Mouse (Mus musculus): Measurements from ENCODE around the gene Etv4. TPM values are rescaled to one million over a fixed set of nuclear protein-coding genes. Genes with fewer than 3 reads are reported as not detected.

Gene Etv4
- total RNA-seq, 1 experiment, result 84.0 TPM

DNA sequence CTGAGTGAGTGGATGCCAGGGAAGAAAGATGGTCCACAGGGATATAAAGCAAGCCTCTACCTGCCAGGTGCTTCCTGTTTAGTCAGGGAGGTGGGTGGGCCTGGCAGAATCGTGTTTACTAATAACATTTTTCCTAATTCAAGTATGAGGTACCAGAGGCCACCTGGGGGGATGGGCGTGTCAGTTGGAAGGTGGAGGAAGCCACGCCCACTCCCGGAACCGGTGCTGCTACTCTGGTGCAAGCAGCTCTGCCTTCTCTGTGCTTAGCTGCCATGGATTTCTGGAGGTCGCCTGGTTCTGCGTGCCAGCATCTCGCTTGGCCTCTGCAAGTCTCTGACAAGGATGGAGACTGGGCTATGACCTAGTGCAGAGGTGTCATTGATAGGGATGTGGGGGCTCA, 12.9 kb upstream of the Etv4 start:
- in situ Hi-C loops (cut with MboI; ENCODE audit: low sequenced_read_pairs in 2 of 2, unreplicated experiment in 2 of 2), result no loop called here

DNA sequence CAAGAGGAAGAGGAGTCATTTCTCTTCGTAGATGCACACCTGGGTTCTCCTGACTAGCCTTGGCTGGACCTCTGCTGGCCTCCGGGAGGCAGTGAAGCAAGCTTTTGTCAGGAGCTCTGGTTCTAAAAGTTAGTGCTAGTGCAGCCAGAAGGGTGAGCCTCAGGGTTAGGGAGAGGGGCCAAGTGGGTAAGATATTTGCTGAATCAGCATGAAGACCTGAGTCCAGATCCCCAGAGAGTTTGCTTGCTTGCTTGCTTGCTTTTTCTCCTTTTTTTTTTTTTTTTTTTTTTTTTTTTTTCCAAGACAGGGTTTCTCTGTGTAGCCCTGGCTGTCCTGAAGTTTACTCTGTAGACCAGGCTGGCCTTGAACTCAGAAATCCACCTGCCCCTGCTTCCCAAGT, 12.2 kb upstream of the Etv4 start:
- no peak overlapping the region for H3K9ac ChIP-seq (ENCODE audit: insufficient read depth, low read depth, low read length, poor library complexity, severe bottlenecking)
- H3K4me3 ChIP-seq (ENCODE audit: insufficient read depth in 1 of 2, low read depth in 1 of 2, low read length in 2 of 2, poor library complexity in 1 of 2, severe bottlenecking in 1 of 2), result no peak overlapping the region
- TF ChIP-seq ZNF384 (IDR thresholded peaks at IDR 0.05; ENCODE audit: low read depth, low read length) (no peak), MAFK (IDR thresholded peaks at IDR 0.05; ENCODE audit: insufficient read depth, low read depth, low read length) (peak; percentile 68), CHD2 (IDR thresholded peaks at IDR 0.05; ENCODE audit: low read depth, low read length) (no peak), ZC3H11A (IDR thresholded peaks at IDR 0.05; ENCODE audit: borderline replicate concordance, low read depth, low read length) (no peak)
- no peaks in the 10 kb centered on the region; a peak in 2 of 4 replicates for H3K4me1 ChIP-seq (ENCODE audit: control insufficient read depth in 2 of 2, insufficient read depth in 2 of 2, low read length in 2 of 2, poor library complexity in 1 of 2)
- H3K27ac ChIP-seq (ENCODE audit: insufficient read depth, low read depth, low read length, poor library complexity, severe bottlenecking), result no peak overlapping the region
- no peak for DNase-seq (ENCODE audit: low read depth, low spot score)
- in situ Hi-C loops (cut with MboI; ENCODE audit: low sequenced_read_pairs in 2 of 2, unreplicated experiment in 2 of 2), result no loop called here
- H3K9me3 ChIP-seq (ENCODE audit: control insufficient read depth, insufficient read depth, low read depth, low read length), result no peaks in the 10 kb centered on the region
- no peaks in the 10 kb centered on the region for H3K36me3 ChIP-seq (ENCODE audit: control insufficient read depth, insufficient read depth, low read length, poor library complexity, severe bottlenecking)

More for the DNA sequence above, 12.9 kb upstream of the Etv4 start:
- Histone ChIP-seq H3K9me3 (ENCODE audit: control insufficient read depth, insufficient read depth, low read depth, low read length) (no peaks in the 10 kb centered on the region), H3K9ac (ENCODE audit: insufficient read depth, low read depth, low read length, poor library complexity, severe bottlenecking) (no peak overlapping the region), H3K4me3 (ENCODE audit: insufficient read depth in 1 of 2, low read depth in 1 of 2, low read length in 2 of 2, poor library complexity in 1 of 2, severe bottlenecking in 1 of 2) (no peak overlapping the region), H3K27ac (ENCODE audit: insufficient read depth, low read depth, low read length, poor library complexity, severe bottlenecking) (no peak overlapping the region), H3K36me3 (ENCODE audit: control insufficient read depth, insufficient read depth, low read length, poor library complexity, severe bottlenecking) (no peaks in the 10 kb centered on the region), H3K4me1 (ENCODE audit: control insufficient read depth in 2 of 2, insufficient read depth in 2 of 2, low read length in 2 of 2, poor library complexity in 1 of 2) (no peaks in the 10 kb centered on the region; a peak in 2 of 4 replicates)
- TF ChIP-seq ZNF384 (IDR thresholded peaks at IDR 0.05; ENCODE audit: low read depth, low read length), result no peak
- no peak for TF ChIP-seq MAFK (IDR thresholded peaks at IDR 0.05; ENCODE audit: insufficient read depth, low read depth, low read length)
- no peak for TF ChIP-seq CHD2 (IDR thresholded peaks at IDR 0.05; ENCODE audit: low read depth, low read length)
- TF ChIP-seq ZC3H11A (IDR thresholded peaks at IDR 0.05; ENCODE audit: borderline replicate concordance, low read depth, low read length), result no peak
- TF ChIP-seq HCFC1 (IDR thresholded peaks at IDR 0.05; ENCODE audit: borderline replicate concordance, insufficient read depth, low read length), result no peak
- DNase-seq (ENCODE audit: low read depth, low spot score), result no peak

DNA sequence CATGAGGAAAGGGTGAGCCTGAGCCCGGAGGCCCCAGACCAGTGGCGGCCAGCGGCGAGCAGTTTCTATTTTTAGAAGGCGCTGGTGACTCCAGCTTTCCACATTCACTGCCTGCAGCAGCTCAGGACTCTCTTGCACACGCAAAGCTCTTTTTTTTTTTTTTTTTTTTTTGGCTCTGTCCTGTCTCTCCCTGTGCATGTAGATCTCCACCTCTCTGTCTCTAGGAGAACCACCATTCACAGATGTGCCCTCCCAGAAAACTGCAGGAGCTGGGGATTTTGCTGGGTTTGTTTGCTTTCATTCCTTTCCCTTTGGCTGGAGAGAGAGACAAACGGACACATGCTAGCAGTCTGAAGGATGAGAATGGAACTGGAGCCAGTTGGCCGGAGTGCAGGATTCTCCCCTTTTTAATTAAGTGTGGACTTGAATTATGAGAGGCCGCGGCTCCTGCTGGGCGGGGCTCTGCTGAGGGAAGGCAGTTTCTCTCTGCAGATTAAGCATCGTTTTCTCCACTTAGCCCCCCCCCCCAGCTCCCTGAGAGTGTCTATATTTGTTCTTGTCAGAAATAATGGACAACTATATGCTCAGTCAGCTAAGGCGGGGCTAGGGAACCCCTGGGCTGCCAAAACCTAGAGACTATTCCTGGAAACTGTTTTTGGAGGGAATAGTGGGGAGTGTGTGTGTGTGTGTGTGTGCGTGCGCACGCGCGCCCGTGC, 5.8 kb upstream of the Etv4 start:
- peaks cover 7 to 26% of the 10 kb centered on the region in 2 experiments for H3K4me1 ChIP-seq (ENCODE audit: control insufficient read depth in 2 of 2, insufficient read depth in 2 of 2, low read length in 2 of 2, poor library complexity in 1 of 2)
- in situ Hi-C loops (cut with MboI; ENCODE audit: low sequenced_read_pairs in 2 of 2, unreplicated experiment in 2 of 2), result no loop called here
- DNase-seq (ENCODE audit: low read depth, low spot score), result no peak
- no peak overlapping the region; a peak in 1 of 4 replicates for H3K4me3 ChIP-seq (ENCODE audit: insufficient read depth in 1 of 2, low read depth in 1 of 2, low read length in 2 of 2, poor library complexity in 1 of 2, severe bottlenecking in 1 of 2)
- H3K36me3 ChIP-seq (ENCODE audit: control insufficient read depth, insufficient read depth, low read length, poor library complexity, severe bottlenecking), result no peaks in the 10 kb centered on the region
- no peak overlapping the region; the same call in 1 of the 2 replicates for H3K27ac ChIP-seq (ENCODE audit: insufficient read depth, low read depth, low read length, poor library complexity, severe bottlenecking)
- TF ChIP-seq MAFK (IDR thresholded peaks at IDR 0.05; ENCODE audit: insufficient read depth, low read depth, low read length), result no peak
- TF ChIP-seq ZNF384 (IDR thresholded peaks at IDR 0.05; ENCODE audit: low read depth, low read length), result no peak
- TF ChIP-seq CHD2 (IDR thresholded peaks at IDR 0.05; ENCODE audit: low read depth, low read length), result no peak
- no peak for TF ChIP-seq ZC3H11A (IDR thresholded peaks at IDR 0.05; ENCODE audit: borderline replicate concordance, low read depth, low read length)
- TF ChIP-seq HCFC1 (IDR thresholded peaks at IDR 0.05; ENCODE audit: borderline replicate concordance, insufficient read depth, low read length), result no peak
- H3K9me3 ChIP-seq (ENCODE audit: control insufficient read depth, insufficient read depth, low read depth, low read length), result no peaks in the 10 kb centered on the region
- H3K9ac ChIP-seq (ENCODE audit: insufficient read depth, low read depth, low read length, poor library complexity, severe bottlenecking), result peak overlapping the region; percentile 12; the same call in 1 of the 2 replicates

DNA sequence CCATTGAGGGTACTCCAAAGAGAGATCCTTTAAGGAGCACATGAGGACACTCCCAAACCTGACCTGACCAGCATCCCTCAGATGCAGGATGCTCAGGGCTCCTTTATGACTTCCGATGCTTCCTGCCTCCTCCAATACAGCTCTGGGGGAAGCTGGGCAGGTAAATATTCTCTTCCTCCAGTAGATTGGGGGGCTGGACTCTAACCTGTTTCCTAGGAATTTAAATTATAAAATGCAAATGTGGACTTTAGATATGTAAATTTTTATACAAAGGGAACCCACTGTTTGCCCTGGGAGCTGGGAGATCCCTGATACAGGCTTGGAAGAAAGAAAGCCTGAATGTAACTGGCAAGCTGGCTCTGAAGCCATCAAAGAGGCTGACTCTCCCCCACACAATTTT, 2.3 kb upstream of the Etv4 start:
- Histone ChIP-seq H3K9me3 (ENCODE audit: control insufficient read depth, insufficient read depth, low read depth, low read length) (no peaks in the 10 kb centered on the region), H3K4me1 (ENCODE audit: control insufficient read depth in 2 of 2, insufficient read depth in 2 of 2, low read length in 2 of 2, poor library complexity in 1 of 2) (peaks cover 10 to 37% of the 10 kb centered on the region in 2 experiments), H3K9ac (ENCODE audit: insufficient read depth, low read depth, low read length, poor library complexity, severe bottlenecking) (no peak overlapping the region), H3K4me3 (ENCODE audit: insufficient read depth in 1 of 2, low read depth in 1 of 2, low read length in 2 of 2, poor library complexity in 1 of 2, severe bottlenecking in 1 of 2) (peak overlapping the region in 1 of 2 experiments; percentile 29; a peak in 1 of 4 replicates), H3K36me3 (ENCODE audit: control insufficient read depth, insufficient read depth, low read length, poor library complexity, severe bottlenecking) (no peaks in the 10 kb centered on the region), H3K27ac (ENCODE audit: insufficient read depth, low read depth, low read length, poor library complexity, severe bottlenecking) (peak overlapping the region; percentile 61; the same call in 1 of the 2 replicates)
- TF ChIP-seq HCFC1 (IDR thresholded peaks at IDR 0.05; ENCODE audit: borderline replicate concordance, insufficient read depth, low read length) (no peak), CHD2 (IDR thresholded peaks at IDR 0.05; ENCODE audit: low read depth, low read length) (no peak), ZNF384 (IDR thresholded peaks at IDR 0.05; ENCODE audit: low read depth, low read length) (no peak)
- DNase-seq (ENCODE audit: low read depth, low spot score), result no peak
- in situ Hi-C loops (cut with MboI; ENCODE audit: low sequenced_read_pairs in 2 of 2, unreplicated experiment in 2 of 2), result no loop called here
